Mouse (Mus musculus): Measurements from ENCODE around the gene Id1.

DNA sequence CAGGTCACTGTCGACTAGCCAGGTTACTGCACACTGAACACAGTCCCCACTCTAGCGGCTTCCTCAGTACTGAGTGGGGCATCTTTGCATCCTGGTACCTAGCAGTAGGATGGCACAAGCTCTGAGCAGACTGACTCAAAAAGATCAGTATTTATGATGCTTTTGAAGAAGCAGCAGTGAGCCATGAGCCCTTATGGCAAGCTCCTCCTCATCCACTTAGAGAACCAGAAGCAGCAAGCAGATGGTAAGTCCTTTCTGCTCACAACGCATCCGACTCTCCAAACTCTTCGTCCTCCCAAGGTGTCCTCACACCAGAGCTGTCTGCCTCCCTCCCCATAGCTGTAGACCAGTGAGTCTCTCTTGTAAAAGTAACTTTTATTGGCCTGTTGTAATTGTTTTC lies 47.2 kb downstream of the Id1 start:
- TF ChIP-seq EP300 (IDR thresholded peaks at IDR 0.05; ENCODE audit: insufficient read depth, low read depth, low read length) (no peak), CTCF (IDR thresholded peaks at IDR 0.05; ENCODE audit: low read depth, low read length) (no peak), POLR2A (IDR thresholded peaks at IDR 0.05; ENCODE audit: insufficient read depth, low read length) (no peak)
